Mouse (Mus musculus) B cell, adult 2 months (primary cell): ENCODE results near the gene Vamp1.

ENCODE experiments used
- DNase-seq, 2 experiments: peaks; one replicate each; pipeline ENCODE4 v3.0.0; 2022

The Vamp1 gene

DNA sequence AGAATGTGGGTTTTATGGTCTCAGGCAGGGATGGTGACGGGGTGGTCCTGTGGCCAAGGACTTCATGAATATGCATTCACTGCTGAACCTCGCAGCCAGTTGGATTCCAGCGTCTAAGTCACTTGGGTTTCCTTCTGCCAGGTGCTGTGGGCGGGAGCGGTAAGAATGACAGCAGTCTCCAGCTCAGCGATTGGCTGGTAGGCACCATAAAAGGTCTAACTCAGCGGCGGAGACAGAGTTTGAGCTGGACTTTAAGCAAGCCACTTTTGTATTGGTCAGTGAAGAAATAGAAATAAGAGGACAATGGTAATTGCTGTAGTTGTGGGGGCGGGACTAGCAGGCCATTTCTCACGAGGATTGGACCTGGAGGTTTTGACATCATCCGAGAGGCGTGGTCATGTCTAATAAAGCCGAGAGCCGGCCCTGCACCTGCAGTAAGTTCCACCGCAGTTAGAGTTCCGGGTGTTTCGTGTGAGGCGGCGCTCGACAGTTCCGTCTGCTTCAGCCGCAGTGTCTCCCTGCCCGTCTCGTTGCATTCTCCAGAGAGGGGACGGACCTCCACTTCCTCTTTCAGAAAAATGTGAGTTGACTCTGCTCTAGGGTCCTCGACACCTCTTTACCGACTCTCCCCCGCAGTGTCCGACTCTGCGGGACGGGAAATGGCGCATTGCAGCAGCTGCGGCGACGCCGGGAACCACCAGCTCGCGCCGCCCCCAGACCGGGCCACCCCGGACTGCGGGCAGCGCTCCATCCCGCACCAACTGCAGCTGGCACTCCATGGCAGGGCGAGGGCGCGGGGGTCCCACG is at the start of gene Vamp1:
Vamp1 (plus strand) TSS at position 404 of the 807 bp plus-strand sequence.
- peak; percentile 94 to 97 for DNase-seq

- no peak for DNase-seq
Observed at GRCm38 (mm10) chr6:125166051-125166751, 49.1 kb upstream of the Vamp1 start, which contains the start of gene Gapdh. Gene Gapdh (minus strand): TSS chr6:125166467.

DNA sequence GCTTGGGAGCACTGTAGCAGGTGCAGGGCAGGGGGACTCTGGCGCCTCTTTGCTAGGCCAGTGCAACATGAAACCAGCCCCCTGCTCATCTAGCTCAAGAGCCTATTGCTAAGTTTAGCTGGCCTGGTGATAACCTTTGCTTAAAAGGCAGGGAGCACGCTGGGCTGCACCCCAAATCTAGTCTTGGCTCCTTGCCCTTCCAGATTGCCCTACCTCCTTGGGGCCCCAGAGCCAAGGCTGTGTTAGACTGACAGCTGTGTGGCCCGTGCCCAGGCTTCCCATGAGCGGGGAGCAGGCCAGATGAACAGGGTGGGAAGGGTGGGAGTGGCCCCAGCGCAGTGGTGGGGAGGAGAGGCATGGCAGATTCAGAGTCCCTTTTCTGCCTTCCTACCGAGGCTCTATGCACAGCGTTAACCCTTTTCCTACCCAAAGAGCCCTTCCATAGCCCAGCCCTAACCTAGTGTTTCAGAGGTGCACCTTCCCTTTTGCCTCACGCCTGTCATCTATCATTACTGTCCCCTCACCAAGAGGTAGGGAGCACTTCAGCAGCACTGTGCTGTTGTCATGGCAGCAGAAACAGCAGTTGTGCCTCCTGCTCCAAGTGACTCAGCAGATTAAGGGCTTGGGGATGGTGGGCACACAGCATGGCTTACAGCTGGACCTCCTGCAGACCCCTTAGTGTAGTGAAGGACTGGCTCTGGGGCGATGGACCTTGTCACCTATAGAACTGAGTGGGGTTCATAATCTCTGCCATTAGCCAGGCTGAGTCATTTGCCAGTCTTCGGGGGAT is 48.3 kb upstream of the Vamp1 start:
- no peak for DNase-seq

DNA sequence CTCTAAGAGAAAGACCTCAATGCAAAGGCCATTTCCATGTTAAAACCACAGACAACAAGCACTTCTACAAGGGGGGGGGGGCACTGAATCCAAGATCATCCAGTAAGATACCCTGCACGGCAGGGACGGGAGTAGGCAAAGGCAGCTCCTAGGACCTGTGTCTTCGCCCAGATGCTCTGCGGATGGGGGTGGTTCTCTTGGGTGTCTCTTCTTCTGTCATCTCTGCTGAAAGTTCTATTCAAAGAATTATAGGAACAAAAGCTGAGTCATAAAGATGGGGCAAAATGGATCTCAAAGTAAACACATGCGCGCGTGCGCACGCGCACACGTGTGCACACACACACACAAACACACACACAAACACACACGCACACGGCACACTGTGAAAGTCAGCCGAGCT is 47.3 kb upstream of the Vamp1 start:
- DNase-seq, result no peak

GRCm38 (mm10) chr6:125170194-125170593 is 45.2 kb upstream of the Vamp1 start:
- no peak for DNase-seq

DNA sequence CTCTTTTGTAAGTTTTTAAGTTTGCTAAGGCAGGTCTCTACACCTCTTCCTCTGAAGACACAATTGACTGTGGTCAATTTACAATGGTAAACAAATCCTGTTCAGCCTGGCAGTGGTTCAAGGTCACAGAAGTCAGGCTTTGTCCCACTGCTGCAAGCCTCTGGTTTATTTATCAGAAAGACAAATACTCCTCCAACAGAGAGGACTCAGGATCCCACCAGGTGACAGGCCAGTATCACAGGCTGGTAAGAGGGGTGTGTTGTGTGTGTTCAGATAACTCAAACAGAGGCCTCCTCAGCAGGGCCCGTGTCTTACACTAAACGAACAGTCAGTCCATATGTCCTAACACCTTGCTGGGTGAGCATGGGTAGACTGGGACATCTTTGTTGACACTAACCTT is 42.9 kb upstream of the Vamp1 start:
- no peak for DNase-seq

DNA sequence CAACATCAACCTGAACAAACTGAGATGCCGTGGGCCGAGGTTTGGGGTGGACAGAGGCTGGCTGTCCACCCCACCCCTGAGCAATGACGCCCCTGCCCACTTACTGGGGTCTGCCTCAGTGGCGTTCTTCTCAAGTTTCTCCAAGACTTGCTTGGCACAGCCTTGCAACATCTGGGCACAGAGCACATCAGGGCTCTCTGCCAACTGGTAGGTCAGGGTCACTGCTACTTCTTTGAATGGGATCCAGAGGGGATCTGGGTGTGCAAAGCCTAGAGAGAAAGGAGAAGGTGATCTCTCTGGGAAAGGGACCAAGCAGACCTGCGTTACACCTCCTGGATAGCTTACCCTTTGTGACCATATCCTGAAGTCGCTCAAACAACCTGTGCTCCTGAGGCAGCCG is 42.1 kb upstream of the Vamp1 start:
- no peak for DNase-seq

GRCm38 (mm10) chr6:125175469-125175868 is 39.9 kb upstream of the Vamp1 start:
- no peak for DNase-seq

DNA sequence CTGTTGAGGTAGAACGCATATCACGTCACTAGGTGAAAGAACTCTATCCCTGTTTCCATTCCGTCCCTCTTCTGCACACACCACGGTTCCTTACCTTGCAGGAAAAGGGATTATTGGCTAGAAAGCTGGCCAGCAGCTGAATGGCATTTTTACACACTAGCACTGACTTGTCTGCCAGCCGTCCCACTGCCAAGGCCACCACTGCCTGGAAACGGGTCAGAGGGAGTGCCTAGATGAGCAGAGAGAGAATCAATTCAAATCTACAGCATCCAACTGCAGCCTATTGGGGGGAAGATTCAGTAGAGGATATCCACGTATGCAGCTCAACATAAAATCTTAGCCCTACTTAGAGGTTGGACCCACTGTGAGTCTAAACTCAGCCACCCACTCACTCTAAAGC is 35.8 kb upstream of the Vamp1 start:
- no peak for DNase-seq

GRCm38 (mm10) chr6:125182133-125182532 is 33.2 kb upstream of the Vamp1 start:
- DNase-seq, result no peak

- no peak for DNase-seq
Observed at GRCm38 (mm10) chr6:125186203-125186602, 29.1 kb upstream of the Vamp1 start.

DNA sequence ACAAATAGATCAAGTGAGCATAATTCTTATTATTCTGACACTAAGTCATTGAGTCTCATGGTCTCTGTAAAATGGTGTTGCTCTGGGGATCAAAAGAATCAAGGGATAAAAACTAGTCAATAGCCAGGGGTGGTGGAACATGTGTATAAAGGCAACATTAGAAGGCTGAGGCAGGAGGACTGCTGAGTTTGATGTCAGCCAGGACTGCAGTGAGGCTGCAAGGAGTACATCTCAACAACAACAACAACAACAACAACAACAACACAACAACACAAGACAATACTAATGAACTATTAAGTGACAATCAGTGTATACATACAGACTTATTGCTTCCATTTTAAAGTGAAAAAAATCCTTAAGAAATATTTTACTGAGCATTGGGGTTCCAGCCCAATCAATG is 24.5 kb upstream of the Vamp1 start:
- DNase-seq, result no peak

DNA sequence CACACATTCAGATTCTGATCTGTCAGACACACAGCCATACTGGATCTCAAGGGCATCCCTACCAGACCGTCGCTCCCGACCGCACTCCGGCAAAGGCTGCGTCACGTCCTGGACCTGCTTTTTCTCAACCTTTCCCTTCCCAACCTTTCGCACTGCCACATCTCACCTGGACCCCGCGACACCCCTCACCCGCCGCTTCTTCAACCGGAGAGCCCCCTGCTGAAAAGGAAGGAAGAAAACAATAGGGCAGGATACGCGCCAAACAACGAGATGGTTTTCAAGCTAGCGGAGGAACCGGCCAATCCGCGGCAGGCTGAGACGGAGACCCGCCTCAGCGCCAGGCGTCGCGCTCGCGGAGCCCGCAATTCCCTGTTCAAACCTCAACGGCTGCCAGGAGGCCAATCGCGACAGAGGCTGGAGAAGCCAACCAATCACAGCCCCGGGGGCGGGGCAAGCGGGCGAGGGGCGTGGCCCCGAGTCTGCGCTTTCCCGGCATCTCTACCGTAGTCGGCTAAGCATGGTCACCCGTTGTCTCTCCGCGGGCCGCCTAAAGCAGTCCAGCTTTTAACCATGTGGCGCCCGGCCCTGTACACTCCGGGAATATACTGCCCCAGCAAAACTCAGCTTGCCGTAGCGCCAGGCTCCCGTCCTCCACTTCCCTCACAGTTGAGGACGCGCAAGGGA is 23.9 kb upstream of the Vamp1 start, which contains the start of the genes Ncapd2 and Mrpl51:
Ncapd2 (minus strand) TSS at position 370 of the 684 bp plus-strand sequence.
Mrpl51 (plus strand) TSS at position 470 of the 684 bp plus-strand sequence.
- peak; percentile 98 for DNase-seq

GRCm38 (mm10) chr6:125192016-125192714 is 23.2 kb upstream of the Vamp1 start:
- peak; percentile 91 to 92 for DNase-seq

- no peak for DNase-seq
Observed at GRCm38 (mm10) chr6:125192841-125193240, 22.5 kb upstream of the Vamp1 start.

DNA sequence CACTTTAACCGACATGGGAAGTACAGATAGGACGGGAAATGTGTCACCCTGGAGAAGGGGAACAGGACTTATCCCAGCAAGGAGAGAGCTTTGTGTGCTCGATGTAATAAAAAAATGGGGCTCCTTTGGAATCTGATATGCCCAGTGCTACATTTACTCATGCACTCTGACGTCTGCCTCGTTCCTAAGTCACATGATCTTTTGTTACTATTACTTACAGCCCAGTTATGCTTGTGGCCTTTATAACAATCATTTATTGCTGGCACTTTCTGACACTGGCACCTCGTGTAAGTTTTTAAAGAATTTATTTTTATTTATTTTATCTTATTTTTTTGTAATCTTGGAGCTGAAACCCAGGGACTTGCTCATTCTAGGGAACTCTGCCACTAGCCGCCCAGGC is 22.0 kb upstream of the Vamp1 start:
- DNase-seq, result no peak

DNA sequence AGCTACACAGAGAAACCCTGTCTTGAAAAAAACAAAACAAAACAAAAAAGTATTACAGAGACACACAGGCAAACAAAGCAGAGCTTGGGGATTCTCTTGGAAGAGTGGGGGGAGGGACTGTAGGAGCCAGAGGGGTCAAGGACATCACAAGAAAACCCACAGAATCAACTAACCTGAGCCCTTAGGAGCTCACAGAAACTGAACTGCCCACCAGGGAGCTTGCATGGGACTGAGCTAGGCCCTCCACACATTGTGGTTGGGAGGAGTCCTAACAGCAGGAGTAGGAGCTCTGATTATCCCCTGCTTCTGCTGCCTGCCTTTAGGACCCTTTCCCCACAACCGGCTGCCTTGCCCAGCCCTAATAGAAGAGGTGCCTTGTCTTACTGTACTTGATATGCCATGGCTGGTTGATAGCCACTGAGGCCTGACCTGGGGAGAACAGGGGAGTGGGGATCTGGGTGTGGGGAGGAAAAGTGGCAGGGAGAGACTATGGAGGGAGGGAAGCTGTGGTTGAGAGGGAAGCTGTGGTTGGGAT is 19.7 kb upstream of the Vamp1 start:
- no peak for DNase-seq

GRCm38 (mm10) chr6:125196301-125196700 is 19.1 kb upstream of the Vamp1 start:
- DNase-seq, result no peak

- no peak for DNase-seq
Observed at GRCm38 (mm10) chr6:125197166-125197565, 18.2 kb upstream of the Vamp1 start.

DNA sequence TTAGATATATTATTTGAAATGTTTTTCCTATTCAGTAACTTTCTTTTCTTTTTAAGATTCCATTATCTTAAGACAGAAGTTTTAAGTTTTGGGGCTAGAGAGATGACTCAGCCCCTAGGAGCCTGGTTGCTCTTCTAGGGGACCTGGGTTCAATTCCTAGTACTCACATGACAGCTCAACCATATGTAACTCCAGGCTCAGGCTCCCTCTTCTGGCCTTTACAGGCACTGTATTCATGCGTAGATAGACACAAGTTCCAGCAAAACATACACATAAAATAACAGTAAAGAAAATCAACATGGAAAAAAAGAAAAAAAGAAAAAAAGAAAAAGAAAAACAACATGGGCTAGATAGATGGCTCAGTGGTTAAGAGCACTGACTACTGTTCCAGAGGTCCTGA is 4.9 kb upstream of the Vamp1 start:
- DNase-seq, result no peak

DNA sequence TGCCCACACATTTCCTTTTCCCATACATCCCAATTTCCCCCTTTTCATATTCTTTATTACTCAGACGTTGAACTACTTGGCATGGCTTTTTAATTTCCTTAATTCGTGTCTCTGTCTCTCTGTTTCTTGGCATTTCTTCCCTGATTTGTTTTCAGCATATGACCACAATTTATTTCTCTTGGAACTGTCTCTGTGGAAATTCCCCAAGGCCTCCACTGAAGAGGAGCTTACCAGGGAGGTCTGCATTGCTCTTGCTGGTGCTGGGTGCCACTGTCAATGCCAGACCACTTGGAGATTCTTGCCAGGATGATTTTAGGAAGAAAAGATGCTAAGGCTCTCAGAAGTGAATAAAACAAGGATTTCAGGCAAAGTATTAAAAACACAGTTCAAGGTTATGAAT is 2.7 kb upstream of the Vamp1 start:
- no peak for DNase-seq

GRCm38 (mm10) chr6:125213129-125213528 is 2.2 kb upstream of the Vamp1 start:
- no peak for DNase-seq
